Mouse (Mus musculus): ENCODE results near the gene Samd15. TPM values are rescaled to one million over a fixed set of nuclear protein-coding genes. Genes with fewer than 3 reads are reported as not detected.
"Not testable (repeated sequence)": the region's sequence is repeated elsewhere in the genome, so short reads cannot be mapped to it uniquely, and the experiment has no call there.

Gene Samd15
- polyA plus RNA-seq (2012; ENCODE audit: insufficient read depth, low replicate concordance): 0.26 TPM in 1 of 2 replicates, not detected in the other

DNA sequence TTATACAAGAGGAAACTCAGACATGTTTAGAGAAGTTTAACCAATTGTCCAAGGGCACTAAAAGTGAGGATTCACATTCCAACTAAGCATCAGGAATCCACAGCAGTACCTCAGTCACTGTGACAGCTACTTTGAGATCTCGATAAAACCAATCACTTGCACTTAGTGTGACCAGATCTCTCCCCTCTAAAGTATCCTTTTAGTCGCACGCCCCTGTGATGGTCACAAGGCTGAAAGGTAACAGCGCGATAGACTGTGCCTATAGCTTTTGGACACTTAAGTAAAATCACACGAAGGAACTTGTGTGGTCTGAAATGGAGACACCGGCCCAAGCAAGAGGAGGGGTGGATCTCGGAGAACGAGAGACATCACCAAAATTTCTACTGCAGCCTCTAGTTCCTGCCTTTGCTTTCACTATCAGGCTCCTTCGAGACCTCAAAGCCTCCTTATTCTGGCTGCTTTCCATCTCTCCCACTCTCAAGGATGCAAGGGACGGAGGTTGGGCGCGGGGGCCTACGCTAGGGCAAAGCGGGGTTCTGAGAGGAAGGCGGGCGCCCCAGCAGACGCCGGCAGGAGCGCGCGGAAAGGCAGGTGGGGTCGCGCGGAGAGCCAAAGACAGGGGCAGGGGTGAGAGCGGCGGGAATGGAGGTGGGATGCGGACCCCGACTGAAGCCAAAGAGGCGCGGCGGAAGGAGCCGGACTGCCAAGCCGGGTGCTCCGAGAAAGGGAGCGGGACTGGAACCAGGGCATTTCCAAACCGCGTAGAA is at the start of gene Samd15:
Samd15 (plus strand) TSS at position 518 of the 767 bp plus-strand sequence.
- H3K36me3 ChIP-seq (replicated peaks; ENCODE audit: low read length): no peaks in the 10 kb centered on the region
- H3K4me3 ChIP-seq (replicated peaks): peak within 1 kb of the TSS; percentile 95
- peaks cover 37% of the 10 kb centered on the region for H3K4me1 ChIP-seq
- TF ChIP-seq GATA1 (IDR thresholded peaks at IDR 0.05; ENCODE audit: borderline replicate concordance, low read length) (no peak), FLI1 (IDR thresholded peaks at IDR 0.05; ENCODE audit: low read length) (no peak)
- H3K9me3 ChIP-seq: no peaks in the 10 kb centered on the region
- no peaks in the 10 kb centered on the region for H3K27me3 ChIP-seq (replicated peaks)

DNA sequence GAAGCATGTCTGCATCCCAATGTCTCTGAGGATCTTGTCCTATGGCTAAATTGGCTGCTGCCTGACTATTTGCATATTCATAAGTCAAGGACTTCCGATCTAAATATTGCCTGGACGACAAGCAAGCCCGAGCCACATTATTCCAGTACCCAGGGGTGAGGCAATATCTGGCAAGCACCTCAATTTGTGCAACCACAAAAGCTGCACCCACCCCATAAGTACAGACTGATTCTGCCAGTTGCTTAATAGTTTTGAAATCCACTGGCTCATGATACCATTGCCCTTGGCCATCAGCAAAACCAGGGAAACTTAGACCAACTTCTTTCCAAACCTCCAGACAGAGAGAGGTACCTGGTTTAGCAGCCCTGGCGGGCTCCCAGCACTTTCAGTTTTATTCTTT is 45.1 kb upstream of the Samd15 start:
- peaks cover 35% of the 10 kb centered on the region for H3K36me3 ChIP-seq (replicated peaks; ENCODE audit: low read length)
- peaks cover 52% of the 10 kb centered on the region for H3K9me3 ChIP-seq
- peaks cover 11% of the 10 kb centered on the region for H3K4me1 ChIP-seq
- not testable (repeated sequence) for H3K27me3 ChIP-seq (replicated peaks); H3K4me3 ChIP-seq (replicated peaks)

DNA sequence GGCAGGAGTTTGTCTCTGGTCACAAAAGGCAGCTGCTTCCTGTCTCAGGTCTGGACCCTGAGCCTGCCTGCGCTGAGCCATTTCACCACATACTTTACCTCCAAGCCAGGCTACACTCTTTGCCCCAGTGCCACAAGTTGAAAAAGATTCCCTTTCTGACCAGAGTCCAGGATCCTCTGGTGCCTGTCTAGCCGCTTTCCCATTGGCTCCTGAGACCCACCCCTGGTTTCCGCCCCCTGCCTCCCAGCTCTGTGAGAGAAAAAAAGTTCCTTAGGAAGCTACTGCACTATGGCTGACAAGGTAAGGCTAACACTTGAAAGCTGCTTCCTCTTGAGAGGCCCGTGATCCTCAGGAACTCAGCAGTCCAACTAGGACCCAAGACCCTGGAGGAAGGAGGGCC is 42.2 kb upstream of the Samd15 start:
- TF ChIP-seq GATA1 (IDR thresholded peaks at IDR 0.05; ENCODE audit: borderline replicate concordance, low read length) (no peak), FLI1 (IDR thresholded peaks at IDR 0.05; ENCODE audit: low read length) (no peak)
- Histone ChIP-seq H3K4me1 (peaks cover 34% of the 10 kb centered on the region), H3K36me3 (replicated peaks; ENCODE audit: low read length) (peaks cover 58% of the 10 kb centered on the region), H3K9me3 (peaks cover 35% of the 10 kb centered on the region), H3K27me3 (replicated peaks) (no peaks in the 10 kb centered on the region), H3K4me3 (replicated peaks) (no peak overlapping the region)

DNA sequence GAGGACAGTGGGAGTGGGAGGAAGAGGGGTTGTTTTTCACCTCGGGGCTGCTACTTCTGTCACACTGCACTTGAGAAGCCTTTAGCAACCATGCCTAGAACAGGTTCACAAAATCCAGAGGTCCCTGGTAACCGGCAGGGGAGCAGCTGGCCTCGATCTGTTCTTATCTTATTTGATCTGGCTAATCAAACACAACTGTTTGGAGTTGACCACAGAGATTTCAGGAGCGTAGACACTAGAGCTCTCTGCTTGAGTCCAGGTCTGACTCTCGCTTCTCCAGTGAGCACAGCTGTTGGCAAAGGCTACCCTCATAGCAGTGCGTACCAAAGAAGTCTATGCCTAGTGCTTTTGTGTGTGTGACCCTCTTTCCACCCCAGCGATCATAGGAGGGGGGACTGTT is 41.4 kb upstream of the Samd15 start:
- peaks cover 41% of the 10 kb centered on the region for H3K4me1 ChIP-seq
- H3K4me3 ChIP-seq (replicated peaks): no peak overlapping the region

DNA sequence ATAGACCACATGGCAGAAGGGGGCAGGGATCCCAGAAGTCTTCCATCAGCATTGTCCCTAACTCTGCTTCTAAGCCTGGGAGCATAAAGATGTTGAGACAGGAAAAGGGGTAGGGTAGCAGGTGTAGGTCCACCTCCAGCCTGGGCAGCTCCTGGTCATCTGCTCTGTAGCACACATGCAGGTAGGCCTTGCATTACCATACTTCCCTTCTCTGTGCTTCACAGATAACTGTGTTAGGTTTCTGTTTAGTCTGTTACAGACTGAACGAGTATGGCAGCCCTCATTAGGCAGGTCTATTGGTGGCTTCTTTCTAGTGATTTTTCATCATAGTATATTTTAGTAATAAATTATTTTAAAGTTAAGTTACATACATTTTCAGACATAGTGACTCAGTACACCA is 39.2 kb upstream of the Samd15 start:
- peaks cover 12% of the 10 kb centered on the region for H3K9me3 ChIP-seq
- peaks cover 85% of the 10 kb centered on the region for H3K36me3 ChIP-seq (replicated peaks; ENCODE audit: low read length)
- TF ChIP-seq FLI1 (IDR thresholded peaks at IDR 0.05; ENCODE audit: low read length) (no peak), GATA1 (IDR thresholded peaks at IDR 0.05; ENCODE audit: borderline replicate concordance, low read length) (no peak)
- H3K27me3 ChIP-seq (replicated peaks): no peaks in the 10 kb centered on the region
- H3K4me3 ChIP-seq (replicated peaks): peak overlapping the region; percentile 4
- H3K4me1 ChIP-seq: peaks cover 47% of the 10 kb centered on the region

More for the DNA sequence above, 41.4 kb upstream of the Samd15 start:
- Histone ChIP-seq H3K36me3 (replicated peaks; ENCODE audit: low read length) (peaks cover 66% of the 10 kb centered on the region), H3K27me3 (replicated peaks) (no peaks in the 10 kb centered on the region), H3K9me3 (peaks cover 28% of the 10 kb centered on the region)
- TF ChIP-seq FLI1 (IDR thresholded peaks at IDR 0.05; ENCODE audit: low read length) (no peak), GATA1 (IDR thresholded peaks at IDR 0.05; ENCODE audit: borderline replicate concordance, low read length) (no peak)

DNA sequence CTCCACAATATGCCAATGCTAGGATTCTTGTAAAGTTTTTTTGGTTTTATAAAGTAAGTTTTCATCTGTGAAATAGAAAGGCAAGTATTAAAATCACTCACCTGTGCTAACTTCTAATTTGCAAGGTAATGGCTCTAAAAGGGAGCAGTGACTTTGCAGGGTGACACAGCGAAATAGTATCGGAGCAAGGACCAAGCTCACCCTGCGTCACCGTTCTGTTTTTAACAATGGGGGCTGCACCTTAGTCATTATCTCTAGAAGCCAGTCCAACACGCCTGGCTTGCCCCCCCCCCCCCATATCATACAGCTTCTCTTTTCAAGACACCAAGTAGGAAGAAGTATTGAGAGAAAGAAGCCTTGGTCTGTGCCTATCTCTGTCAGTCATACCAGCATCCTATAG is 38.7 kb upstream of the Samd15 start:
- H3K9me3 ChIP-seq: peaks cover 7% of the 10 kb centered on the region
- TF ChIP-seq GATA1 (IDR thresholded peaks at IDR 0.05; ENCODE audit: borderline replicate concordance, low read length): no peak
- TF ChIP-seq FLI1 (IDR thresholded peaks at IDR 0.05; ENCODE audit: low read length): no peak
- no peak overlapping the region for H3K4me3 ChIP-seq (replicated peaks)
- peaks cover 43% of the 10 kb centered on the region for H3K4me1 ChIP-seq
- peaks cover 85% of the 10 kb centered on the region for H3K36me3 ChIP-seq (replicated peaks; ENCODE audit: low read length)
- H3K27me3 ChIP-seq (replicated peaks): no peaks in the 10 kb centered on the region

DNA sequence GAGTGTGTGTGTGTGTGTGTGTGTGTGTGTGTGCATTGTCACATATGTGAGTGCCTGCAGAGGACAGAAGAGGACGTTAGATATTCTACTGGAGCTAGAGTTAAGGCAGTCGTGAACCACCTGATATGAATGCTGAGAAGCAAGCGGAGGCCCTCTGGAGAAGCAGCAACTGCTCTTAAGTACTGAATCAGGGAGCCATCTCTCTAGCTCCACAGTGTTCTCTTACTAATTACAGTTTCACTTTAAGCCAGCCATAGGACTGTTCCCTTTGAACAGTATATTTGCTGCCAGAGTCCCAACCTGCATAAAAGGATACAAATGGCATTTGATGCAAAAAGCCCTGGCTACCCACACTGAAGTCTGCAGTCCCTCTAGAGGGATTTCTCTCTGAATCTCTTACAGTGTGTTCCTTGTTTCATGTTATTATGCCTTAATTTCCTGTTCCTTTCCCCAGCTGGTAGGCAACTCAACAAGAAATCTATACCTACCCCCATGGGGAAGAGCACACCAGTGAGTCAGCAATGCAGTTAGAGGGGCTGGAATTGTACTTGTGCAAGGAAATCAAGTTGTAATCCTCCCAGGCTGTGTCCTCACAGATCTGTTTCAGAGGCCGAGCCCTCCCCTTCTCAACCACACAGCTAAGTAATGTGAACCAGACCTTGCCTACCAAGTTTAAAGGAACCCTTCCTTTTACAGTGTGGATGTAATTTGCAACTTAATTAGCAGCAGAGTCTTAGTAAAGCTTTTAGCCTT is 24.2 kb upstream of the Samd15 start:
- Histone ChIP-seq H3K9me3 (no peaks in the 10 kb centered on the region), H3K36me3 (replicated peaks; ENCODE audit: low read length) (peaks cover 65% of the 10 kb centered on the region), H3K4me3 (replicated peaks) (no peak overlapping the region), H3K27me3 (replicated peaks) (no peaks in the 10 kb centered on the region), H3K4me1 (peaks cover 22% of the 10 kb centered on the region)
- TF ChIP-seq FLI1 (IDR thresholded peaks at IDR 0.05; ENCODE audit: low read length) (no peak), GATA1 (IDR thresholded peaks at IDR 0.05; ENCODE audit: borderline replicate concordance, low read length) (no peak)

DNA sequence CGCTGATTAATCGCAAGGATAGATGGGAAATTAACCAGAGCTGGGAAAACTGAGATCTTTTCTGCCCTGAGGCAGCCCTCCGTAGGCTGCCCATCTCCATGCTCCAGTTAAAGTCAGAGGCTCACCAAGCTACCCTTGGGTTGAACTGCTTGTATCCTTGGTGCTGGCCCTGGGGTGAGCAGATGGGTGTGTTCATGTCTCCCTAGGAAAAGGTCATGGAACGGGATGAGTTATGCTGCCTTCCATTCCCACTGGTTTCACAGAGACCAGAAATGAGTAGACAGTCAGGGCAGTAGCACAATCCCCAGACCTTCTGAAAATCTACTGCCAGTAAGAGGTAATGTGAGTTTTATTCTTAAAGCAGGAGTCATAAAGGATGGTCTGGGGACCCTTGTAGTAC is 21.9 kb upstream of the Samd15 start:
- H3K4me1 ChIP-seq: peaks cover 22% of the 10 kb centered on the region
- no peaks in the 10 kb centered on the region for H3K9me3 ChIP-seq
- H3K36me3 ChIP-seq (replicated peaks; ENCODE audit: low read length): peaks cover 52% of the 10 kb centered on the region
- TF ChIP-seq FLI1 (IDR thresholded peaks at IDR 0.05; ENCODE audit: low read length) (no peak), GATA1 (IDR thresholded peaks at IDR 0.05; ENCODE audit: borderline replicate concordance, low read length) (no peak)
- H3K4me3 ChIP-seq (replicated peaks): no peak overlapping the region
- no peaks in the 10 kb centered on the region for H3K27me3 ChIP-seq (replicated peaks)

DNA sequence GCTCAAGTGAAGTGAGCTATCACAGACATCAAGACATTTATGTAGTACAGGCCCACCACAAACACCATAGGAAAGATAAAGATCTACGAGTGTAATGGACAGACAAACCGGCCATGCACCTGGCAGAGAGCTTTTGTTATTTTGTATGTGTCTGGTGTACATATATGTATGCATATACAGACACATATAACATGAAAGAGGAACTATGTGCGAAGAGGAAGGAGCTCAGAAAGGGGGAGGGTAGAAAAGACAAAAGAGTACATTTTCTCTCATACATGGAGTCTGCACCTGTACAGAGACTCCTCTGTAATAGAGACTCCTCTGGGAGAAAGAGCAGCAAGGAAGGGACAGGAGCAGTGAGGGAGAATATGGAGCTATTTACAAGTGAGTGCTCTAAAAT is 6.5 kb upstream of the Samd15 start:
- Histone ChIP-seq H3K4me3 (replicated peaks) (no peak overlapping the region), H3K4me1 (peaks cover 28% of the 10 kb centered on the region), H3K27me3 (replicated peaks) (no peaks in the 10 kb centered on the region), H3K9me3 (no peaks in the 10 kb centered on the region), H3K36me3 (replicated peaks; ENCODE audit: low read length) (peaks cover 4% of the 10 kb centered on the region)
- no peak for TF ChIP-seq FLI1 (IDR thresholded peaks at IDR 0.05; ENCODE audit: low read length)
- no peak for TF ChIP-seq GATA1 (IDR thresholded peaks at IDR 0.05; ENCODE audit: borderline replicate concordance, low read length)

DNA sequence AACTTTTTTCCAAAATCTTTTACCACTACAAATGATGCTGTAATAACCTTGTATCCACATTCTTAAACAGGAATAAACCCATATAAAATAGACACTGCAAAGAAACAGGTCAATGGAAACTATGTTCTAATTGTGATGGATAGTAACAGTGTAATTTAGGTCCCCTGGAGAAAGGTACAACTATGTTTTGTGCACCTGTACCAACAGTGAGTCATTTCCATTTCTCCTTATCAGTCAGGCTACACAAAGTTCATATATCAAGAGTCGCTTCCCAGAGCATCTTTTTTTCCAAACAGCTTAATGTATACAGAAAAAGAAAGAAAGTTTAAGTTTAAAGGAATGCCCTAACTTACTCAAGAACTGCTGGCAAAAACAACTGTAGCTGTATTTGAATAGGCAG is 4.5 kb upstream of the Samd15 start:
- H3K9me3 ChIP-seq: no peaks in the 10 kb centered on the region
- H3K4me1 ChIP-seq: peaks cover 40% of the 10 kb centered on the region
- H3K27me3 ChIP-seq (replicated peaks): no peaks in the 10 kb centered on the region
- H3K36me3 ChIP-seq (replicated peaks; ENCODE audit: low read length): no peaks in the 10 kb centered on the region
- TF ChIP-seq GATA1 (IDR thresholded peaks at IDR 0.05; ENCODE audit: borderline replicate concordance, low read length): no peak
- no peak for TF ChIP-seq FLI1 (IDR thresholded peaks at IDR 0.05; ENCODE audit: low read length)
- H3K4me3 ChIP-seq (replicated peaks): no peak overlapping the region
